Mouse (Mus musculus): ENCODE results near the gene Tceal9.
"Not testable (repeated sequence)": the region's sequence is repeated elsewhere in the genome, so short reads cannot be mapped to it uniquely, and the experiment has no call there.

Gene Tceal9

GRCm38 (mm10) chrX:136270393-136271111 is 25.7 kb downstream of the Tceal9 start:
- not testable (repeated sequence) for DNase-seq (ENCODE audit: low read depth, low spot score)

DNA sequence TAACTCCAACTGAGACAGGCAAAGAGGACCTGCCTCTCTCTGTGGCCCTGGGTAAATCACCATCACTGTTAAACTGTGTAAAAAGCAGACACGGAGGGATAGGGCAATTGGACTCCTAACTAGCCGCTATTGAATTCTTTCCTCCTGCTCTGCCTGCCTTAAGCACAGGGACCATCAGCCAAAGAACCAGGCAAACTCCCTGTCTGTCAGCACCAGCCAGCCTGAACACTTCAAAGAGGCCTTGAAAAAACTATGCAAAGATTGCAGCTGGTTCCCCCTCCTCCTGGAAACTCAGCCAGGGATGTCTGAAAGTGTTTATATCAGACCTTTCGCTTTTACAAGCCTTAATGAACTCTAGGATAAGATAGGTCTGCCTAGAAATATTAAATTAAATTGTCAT is 29.7 kb downstream of the Tceal9 start:
- no peak for DNase-seq (ENCODE audit: low read depth, low spot score)

GRCm38 (mm10) chrX:136275386-136275785 is 30.5 kb downstream of the Tceal9 start:
- no peak for DNase-seq (ENCODE audit: low read depth, low spot score)

- no peak for DNase-seq (ENCODE audit: low read depth, low spot score)
Measured at GRCm38 (mm10) chrX:136277577-136277976, 32.7 kb downstream of the Tceal9 start.

DNA sequence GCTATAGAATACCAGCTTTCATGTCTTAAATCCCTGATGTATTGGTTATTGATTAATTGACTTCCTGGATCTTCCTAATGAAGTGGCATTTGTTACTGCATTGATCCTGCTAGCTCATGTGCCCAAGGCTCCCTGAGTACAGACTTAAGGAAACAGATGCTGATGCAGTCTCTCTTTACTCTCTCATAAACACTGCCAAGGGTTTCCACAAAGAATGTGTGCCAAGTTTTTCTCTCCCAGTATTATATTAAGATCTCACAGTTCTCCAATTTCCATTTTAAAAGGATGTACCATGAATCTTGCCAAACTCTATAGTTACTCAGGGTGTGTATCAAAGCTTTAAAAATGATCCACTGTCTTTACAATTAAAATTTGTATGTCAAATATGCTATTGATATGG is 33.5 kb downstream of the Tceal9 start:
- no peak for DNase-seq (ENCODE audit: low read depth, low spot score)

DNA sequence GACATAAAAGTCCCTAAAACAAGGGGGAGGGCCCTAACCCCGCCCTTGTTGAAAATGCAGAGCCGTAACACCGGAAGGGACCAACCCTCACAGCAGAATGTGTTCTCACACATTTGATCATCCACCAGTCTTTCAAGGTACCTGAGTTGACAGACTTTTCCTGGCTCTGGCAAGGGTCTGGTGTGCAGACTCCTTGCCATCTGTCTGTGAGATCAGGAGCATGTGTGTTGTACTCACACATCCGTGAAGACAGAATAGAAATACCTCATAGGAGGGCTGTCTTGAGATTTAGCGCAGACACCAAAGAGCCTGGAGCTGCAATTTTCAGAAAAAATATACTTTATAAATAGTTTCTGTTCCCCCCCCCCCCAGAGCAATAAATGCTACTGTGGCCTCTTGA is 34.5 kb downstream of the Tceal9 start:
- DNase-seq (ENCODE audit: low read depth, low spot score) = no peak

- DNase-seq (ENCODE audit: low read depth, low spot score) = no peak
Measured at GRCm38 (mm10) chrX:136290817-136291281, 46.0 kb downstream of the Tceal9 start.

Data from WW6 (cell line).